Mouse (Mus musculus) small intestine, adult 2 months (tissue): ENCODE data around the gene Rpusd3. TPM values are rescaled to one million over a fixed set of nuclear protein-coding genes. Genes with fewer than 3 reads are reported as not detected.

ENCODE experiments used
- H3K27ac ChIP-seq: fragments of 200-500 bp; 2 replicates; pipeline ENCODE4 v1.5.1; 2012; ENCODE audit warnings: low read depth, low read length, control low read depth, inconsistent platforms; ENCODE audit not compliant: insufficient read depth
- H3K27me3 ChIP-seq: fragments of 200-500 bp; 2 replicates; pipeline ENCODE4 v1.6.1; 2012; ENCODE audit warnings: mild to moderate bottlenecking, moderate library complexity, low read length, inconsistent platforms; ENCODE audit not compliant: control insufficient read depth, insufficient read depth
- H3K36me3 ChIP-seq: fragments of 200-500 bp; 2 replicates; pipeline ENCODE4 v1.6.1; 2012; ENCODE audit warnings: mild to moderate bottlenecking, low read length, control low read depth, inconsistent platforms; ENCODE audit not compliant: control insufficient read depth, insufficient read depth
- H3K4me1 ChIP-seq: fragments of 200-500 bp; 2 replicates; pipeline ENCODE4 v1.6.1; 2012; ENCODE audit warnings: low read length, inconsistent platforms, mixed read lengths; ENCODE audit not compliant: control insufficient read depth, insufficient read depth, insufficient read length
- H3K4me3 ChIP-seq: fragments of 200-500 bp; 2 replicates; pipeline ENCODE4 v1.5.1; 2012; ENCODE audit warnings: low read depth, mild to moderate bottlenecking, control low read depth, inconsistent platforms, low read length, moderate library complexity
- CTCF ChIP-seq: fragments of 200-500 bp; IDR thresholded peaks from 2 replicates; pipeline ENCODE4 v1.5.1; 2012; ENCODE audit warnings: low read depth, mild to moderate bottlenecking, control low read depth, inconsistent platforms, low read length, moderate library complexity, mixed read lengths; ENCODE audit not compliant: insufficient replicate concordance, insufficient read length; ENCODE audit errors: extremely low read depth
- POLR2A ChIP-seq: fragments of 200-500 bp; IDR thresholded peaks from 2 replicates; pipeline ENCODE4 v1.6.1; 2012; ENCODE audit warnings: low read depth, mild to moderate bottlenecking, control low read depth, inconsistent platforms, low read length, moderate library complexity
- WGBS: fragments of 180-500 bp; shearing (Covaris S2); methylation state at CpG from one replicate; pipeline ENCODE4 v1.1.7; 2018; 5-methylcytosine and 5-hydroxymethylcytosine counted together
- polyA plus RNA-seq: library from polyadenylated mRNA; depleted of rRNA; stranded (reverse); fragments of >200 nt; gene quantifications from 2 replicates; pipeline ENCODE4 v1.2.3, GENCODE M21; 2012; rRNA removed

The Rpusd3 gene
- polyA plus RNA-seq, 1 experiment: 71.6 TPM

DNA sequence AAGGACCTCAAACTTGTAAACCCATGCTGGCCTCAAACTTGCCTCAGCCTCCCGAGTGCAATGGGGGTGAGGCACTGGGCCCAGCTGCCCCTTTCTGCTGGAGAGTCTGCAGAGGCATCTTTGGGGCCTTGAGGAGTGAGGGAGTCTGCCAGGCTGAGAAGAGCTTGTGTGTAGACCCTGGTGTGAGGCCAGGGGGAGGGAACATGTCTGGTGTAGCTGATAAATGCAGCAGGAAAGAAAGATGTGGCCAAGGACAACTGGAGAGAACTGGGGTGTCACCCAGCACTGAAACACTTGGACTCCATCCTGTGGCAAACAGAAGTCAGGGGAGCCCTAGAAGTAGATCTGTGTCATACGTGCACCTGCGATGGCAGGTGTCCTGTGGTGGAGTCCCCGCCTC, 45.6 kb downstream of the Rpusd3 start:
- TF ChIP-seq CTCF: no peak
- TF ChIP-seq POLR2A: no peak
- 76% methylated on average over 4 of the region's 4 CpGs for WGBS
- Histone ChIP-seq H3K36me3 (peaks cover 55% of the 10 kb centered on the region), H3K27me3 (no peaks in the 10 kb centered on the region), H3K4me3 (no peak overlapping the region), H3K27ac (no peak overlapping the region), H3K4me1 (no peaks in the 10 kb centered on the region; the same call in 1 of the 2 replicates)

DNA sequence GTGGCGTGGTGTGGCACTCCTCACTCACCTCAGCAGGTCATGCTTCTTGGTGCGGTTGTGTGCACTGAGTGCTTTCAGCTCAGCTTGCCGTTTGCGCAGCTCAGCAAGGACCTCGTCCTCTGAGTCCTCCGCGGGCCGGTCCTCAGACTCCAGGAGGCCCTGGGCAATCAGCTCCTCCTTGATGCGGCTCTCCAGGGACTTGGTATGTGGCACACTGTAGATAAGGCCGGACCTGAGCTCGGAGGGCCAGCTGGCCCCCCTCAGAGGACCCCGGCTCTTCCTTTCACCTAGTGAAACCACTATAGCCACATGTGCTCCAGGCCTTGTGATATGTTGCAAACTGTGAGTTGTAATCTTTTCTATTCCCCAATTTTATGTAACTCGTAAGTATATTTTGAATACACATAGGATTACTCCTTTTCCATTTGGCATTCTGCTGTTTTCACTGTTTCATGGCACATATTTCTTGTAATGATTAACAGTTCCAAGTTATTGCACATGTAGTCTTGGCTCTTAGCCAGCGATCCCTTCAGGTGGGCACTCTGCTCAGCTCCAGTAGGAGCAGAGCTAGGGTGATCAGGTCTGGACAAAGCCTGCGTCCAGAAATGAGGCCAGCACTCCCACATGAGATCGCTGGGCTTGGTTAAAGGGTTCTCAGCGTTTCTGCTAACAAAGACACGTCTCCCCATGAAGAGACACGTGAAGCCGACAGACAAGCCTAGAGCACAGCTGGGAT, 48.8 kb downstream of the Rpusd3 start:
- no peak overlapping the region for H3K27ac ChIP-seq
- 62% methylated on average over 20 of the region's 20 CpGs for WGBS
- H3K36me3 ChIP-seq: peaks cover 62% of the 10 kb centered on the region
- H3K27me3 ChIP-seq: no peaks in the 10 kb centered on the region
- no peaks in the 10 kb centered on the region for H3K4me1 ChIP-seq
- no peak overlapping the region for H3K4me3 ChIP-seq
- TF ChIP-seq POLR2A (no peak), CTCF (no peak)

DNA sequence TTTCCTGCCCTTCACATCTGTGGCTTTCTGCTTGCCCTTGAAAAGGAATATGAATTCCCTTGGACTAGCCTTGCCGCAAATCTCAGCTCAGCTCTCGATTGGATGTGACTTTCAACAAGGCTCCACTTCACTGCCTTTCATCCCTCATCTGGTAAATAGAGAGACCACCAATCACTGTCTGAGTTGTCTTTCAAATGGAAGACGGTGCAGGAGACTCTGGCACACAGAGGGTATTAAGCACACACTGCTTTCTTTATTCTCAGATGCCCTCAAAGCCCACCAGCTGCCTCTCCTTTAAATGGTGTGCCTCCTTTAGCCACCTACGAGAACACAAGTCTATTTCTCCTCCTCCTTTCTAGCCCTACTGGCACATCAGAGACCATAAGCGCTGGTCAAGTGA, 50.6 kb downstream of the Rpusd3 start:
- Histone ChIP-seq H3K4me3 (no peak overlapping the region), H3K4me1 (no peaks in the 10 kb centered on the region), H3K27me3 (no peaks in the 10 kb centered on the region), H3K27ac (no peak overlapping the region), H3K36me3 (peaks cover 50% of the 10 kb centered on the region)
- WGBS: 94% methylated on average over 5 of the region's 5 CpGs
- TF ChIP-seq CTCF (no peak), POLR2A (no peak)

DNA sequence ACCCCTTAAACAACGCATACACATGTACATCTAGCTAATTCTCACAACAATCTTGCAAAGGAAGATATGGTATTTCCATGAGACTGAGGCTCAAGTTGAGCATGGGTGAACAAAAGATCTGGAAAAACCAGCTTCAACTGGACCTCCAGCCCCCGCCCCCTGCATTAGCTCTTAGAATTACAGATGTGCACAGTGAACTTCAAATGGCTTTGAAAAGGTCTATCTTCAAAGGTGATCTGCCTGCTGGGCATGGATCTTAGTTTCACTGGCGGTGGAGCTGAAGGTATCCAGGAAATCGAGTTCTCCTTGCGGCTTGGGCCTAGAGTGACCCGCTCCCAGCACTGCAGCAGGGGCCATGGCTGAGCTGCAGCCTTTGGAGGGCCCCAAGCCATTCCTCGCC, 51.0 kb downstream of the Rpusd3 start:
- H3K4me1 ChIP-seq: no peaks in the 10 kb centered on the region
- H3K27ac ChIP-seq: no peak overlapping the region
- no peak overlapping the region for H3K4me3 ChIP-seq
- TF ChIP-seq POLR2A (no peak), CTCF (no peak)
- 95% methylated on average over 7 of the region's 7 CpGs for WGBS
- H3K27me3 ChIP-seq: no peaks in the 10 kb centered on the region
- peaks cover 46% of the 10 kb centered on the region for H3K36me3 ChIP-seq

DNA sequence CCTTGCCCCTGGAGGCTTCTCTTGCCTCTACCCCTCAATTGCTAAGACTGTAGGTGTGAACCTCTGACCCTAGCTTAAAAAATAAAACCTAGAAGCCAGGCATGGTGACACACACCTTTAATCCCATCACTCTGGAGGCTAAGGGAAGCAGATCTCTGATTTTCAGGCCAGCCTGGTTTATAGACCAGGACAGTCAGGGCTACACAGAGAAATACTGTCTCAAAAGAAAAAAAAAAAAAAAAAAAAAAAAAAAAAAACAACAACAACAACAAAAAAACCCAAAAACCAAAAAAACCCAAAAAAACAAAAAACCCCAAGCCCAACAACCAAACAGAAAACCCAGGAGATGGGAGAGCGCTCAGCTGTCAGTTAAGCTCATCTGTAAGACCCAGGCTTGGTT, 51.6 kb downstream of the Rpusd3 start:
- TF ChIP-seq CTCF (no peak), POLR2A (no peak)
- Histone ChIP-seq H3K27me3 (no peaks in the 10 kb centered on the region), H3K27ac (no peak overlapping the region), H3K4me1 (no peaks in the 10 kb centered on the region), H3K36me3 (peaks cover 45% of the 10 kb centered on the region), H3K4me3 (no peak overlapping the region)
- WGBS: 100% methylated on average over 1 of the region's 1 CpGs

DNA sequence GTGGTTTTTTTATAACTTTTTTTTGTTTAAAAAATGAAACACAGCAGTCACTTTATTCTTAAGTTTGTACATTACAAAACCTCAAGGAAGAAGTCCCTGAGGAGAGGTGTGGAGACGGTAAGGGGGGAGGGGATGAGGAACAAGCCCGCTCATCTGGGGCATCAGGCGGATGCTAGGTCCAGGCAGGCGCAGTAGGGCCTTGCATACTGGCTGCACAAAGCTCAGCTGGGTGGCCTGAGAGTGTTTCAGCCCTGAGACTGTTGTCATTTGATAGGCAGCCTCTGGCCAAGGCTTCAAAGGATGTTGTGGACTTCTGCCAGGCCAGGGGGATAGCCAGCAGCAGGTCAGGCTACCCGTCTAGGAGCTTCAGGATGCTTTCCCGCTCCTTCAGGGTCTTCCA, 52.5 kb downstream of the Rpusd3 start:
- H3K4me3 ChIP-seq: no peak overlapping the region
- TF ChIP-seq POLR2A: no peak
- no peaks in the 10 kb centered on the region for H3K4me1 ChIP-seq
- no peaks in the 10 kb centered on the region for H3K27me3 ChIP-seq
- peaks cover 35% of the 10 kb centered on the region for H3K36me3 ChIP-seq
- WGBS: 94% methylated on average over 6 of the region's 6 CpGs
- no peak overlapping the region for H3K27ac ChIP-seq

Other genes starting within 250 kb of the Rpusd3 start
- gene Lhfpl4, start 224.0 kb downstream of the Rpusd3 start, polyA plus RNA-seq: 0.15 and 0.43 TPM in 2 replicates
- gene Mtmr14, start 181.5 kb downstream of the Rpusd3 start, polyA plus RNA-seq: 23.3 and 66.0 TPM in 2 replicates
- not detected in 2 replicates for gene Cpne9, start 137.0 kb downstream of the Rpusd3 start, polyA plus RNA-seq
- gene Brpf1, start 112.2 kb downstream of the Rpusd3 start, polyA plus RNA-seq: 7.4 and 12.9 TPM in 2 replicates
- gene Ogg1, start 92.4 kb downstream of the Rpusd3 start, polyA plus RNA-seq: 7.9 and 10.9 TPM in 2 replicates
- 16.6 and 19.2 TPM in 2 replicates for gene Camk1, start 75.4 kb downstream of the Rpusd3 start, polyA plus RNA-seq
- gene Tada3, start 41.5 kb downstream of the Rpusd3 start, polyA plus RNA-seq: 10.9 and 24.5 TPM in 2 replicates
- gene Arpc4, start 41.2 kb downstream of the Rpusd3 start, polyA plus RNA-seq: 45.9 and 96.0 TPM in 2 replicates
- gene Ttll3, start 30.1 kb downstream of the Rpusd3 start, polyA plus RNA-seq: 5.9 and 14.9 TPM in 2 replicates
- gene Cidec, start 16.4 kb upstream of the Rpusd3 start, polyA plus RNA-seq: 156 and 346 TPM in 2 replicates
- 36.9 and 39.4 TPM in 2 replicates for gene Jagn1, start 23.2 kb upstream of the Rpusd3 start, polyA plus RNA-seq
- 6.8 and 11.4 TPM in 2 replicates for gene Il17re, start 39.1 kb upstream of the Rpusd3 start, polyA plus RNA-seq
- 189 and 786 TPM in 2 replicates for gene Il17rc, start 52.1 kb upstream of the Rpusd3 start, polyA plus RNA-seq
- gene Creld1, start 64.0 kb upstream of the Rpusd3 start, polyA plus RNA-seq: 5.7 and 6.6 TPM in 2 replicates
- 0.05 TPM in 1 of 2 replicates, not detected in the other for gene Prrt3, start 82.6 kb upstream of the Rpusd3 start, polyA plus RNA-seq
- 13.9 and 19.7 TPM in 2 replicates for gene Emc3, start 112.3 kb upstream of the Rpusd3 start, polyA plus RNA-seq
- gene Fancd2, start 112.3 kb upstream of the Rpusd3 start, polyA plus RNA-seq: 0.93 and 1.2 TPM in 2 replicates
- not detected in 2 replicates for gene Fancd2os, start 181.4 kb upstream of the Rpusd3 start, polyA plus RNA-seq
- gene Brk1, start 185.4 kb upstream of the Rpusd3 start, polyA plus RNA-seq: 36.4 and 71.2 TPM in 2 replicates
- gene Vhl, start 204.6 kb upstream of the Rpusd3 start, polyA plus RNA-seq: 6.0 and 7.8 TPM in 2 replicates
- gene Irak2, start 219.1 kb upstream of the Rpusd3 start, polyA plus RNA-seq: 35.4 and 97.6 TPM in 2 replicates